In the genomic region with DNA sequence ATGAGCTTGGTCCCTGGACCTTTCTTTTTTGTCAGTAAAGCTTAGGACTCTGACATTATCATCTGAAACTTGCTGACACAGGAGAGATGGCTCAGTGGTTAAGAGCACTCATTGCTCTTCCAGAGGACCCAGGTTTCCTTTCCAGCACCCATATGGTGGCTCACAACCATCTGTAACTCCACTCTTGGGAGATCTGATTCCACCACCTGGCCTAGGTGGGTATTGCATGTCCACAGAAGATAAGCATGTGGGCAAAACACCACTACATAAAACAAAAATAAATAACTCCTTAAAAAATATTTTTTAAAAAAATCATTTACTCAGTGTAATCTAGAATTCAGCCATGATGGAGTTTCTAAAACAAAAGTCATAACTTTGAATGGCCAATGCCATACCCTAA, we compare ENCODE assay signal across 21 mouse cellular contexts.
DNase-seq lines count a peak whose midpoint lies in the region; ATAC-seq and TF ChIP-seq lines count a peak whose summit lies in the region.
"Had no signal": no experiment of that assay in that cellular context is flagged by ENCODE, and none has a peak within 500 bp of the region (broad histone marks: within the 10 kb centered on the region; RNA-seq: fewer than 3 reads in every experiment).

No protein-coding gene starts in this region.

- no peaks in the 10 kb centered on the region for H3K36me3 ChIP-seq in thymus, adult 2 months (ENCODE audit: control insufficient read depth, insufficient read depth, low read length)
- H3K36me3 ChIP-seq in forebrain, postnatal 0 days (ENCODE audit: insufficient read depth), result no peaks in the 10 kb centered on the region
- no peaks in the 10 kb centered on the region for H3K36me3 ChIP-seq in forebrain, embryonic 13.5 days (ENCODE audit: poor library complexity, severe bottlenecking)
- H3K36me3 ChIP-seq: forebrain, embryonic 12.5 days; hindbrain, embryonic 13.5 days; midbrain, embryonic 15.5 days had no signal

- H3K4me2 ChIP-seq in forebrain, postnatal 0 days (ENCODE audit: low read depth), result no peak overlapping the region
- no peak overlapping the region for H3K4me2 ChIP-seq in forebrain, embryonic 13.5 days
- H3K4me2 ChIP-seq: forebrain, embryonic 12.5 days; heart, embryonic 11.5 days; hindbrain, embryonic 13.5 days; liver, embryonic 11.5 days; midbrain, embryonic 15.5 days had no signal

- TF ChIP-seq CTCF in layer of hippocampus, adult 2 months (conservative IDR thresholded peaks at IDR 0.05), result peak; percentile 53
- no peak for TF ChIP-seq CTCF in thymus, adult 2 months (IDR thresholded peaks at IDR 0.05; ENCODE audit: borderline replicate concordance, control insufficient read depth, extremely low read depth, insufficient read depth, low read length, poor library complexity)
- TF ChIP-seq CTCF in Patski (IDR thresholded peaks at IDR 0.05), result peak; percentile 63
- no peak for TF ChIP-seq CTCF in forebrain, postnatal 0 days (IDR thresholded peaks at IDR 0.05; ENCODE audit: low read depth)

- no peak overlapping the region for H3K4me3 ChIP-seq in layer of hippocampus, adult 2 months
- no peak overlapping the region for H3K4me3 ChIP-seq in thymus, adult 2 months (ENCODE audit: control insufficient read depth, insufficient read depth, low read length)
- no peak overlapping the region for H3K4me3 ChIP-seq in forebrain, postnatal 0 days (ENCODE audit: low read depth, low read length)
- no peak overlapping the region for H3K4me3 ChIP-seq in forebrain, embryonic 13.5 days
- H3K4me3 ChIP-seq: forebrain, embryonic 12.5 days; hindbrain, embryonic 13.5 days; megakaryocyte, embryonic 14.5 days; midbrain, embryonic 15.5 days; myocyte had no signal

- no peaks in the 10 kb centered on the region for H3K9me3 ChIP-seq in forebrain, postnatal 0 days (ENCODE audit: low read length)
- no peaks in the 10 kb centered on the region for H3K9me3 ChIP-seq in forebrain, embryonic 13.5 days (replicated peaks)
- H3K9me3 ChIP-seq: forebrain, embryonic 12.5 days; hindbrain, embryonic 13.5 days; megakaryocyte, embryonic 14.5 days; midbrain, embryonic 15.5 days had no signal

- no peak for TF ChIP-seq POLR2A in thymus, adult 2 months (IDR thresholded peaks at IDR 0.05; ENCODE audit: control insufficient read depth, extremely low read depth, insufficient read depth, low read length, poor library complexity)

- H3K27me3 ChIP-seq in thymus, adult 2 months (ENCODE audit: control insufficient read depth, insufficient read depth, low read length), result no peaks in the 10 kb centered on the region
- H3K27me3 ChIP-seq in Patski, result peaks cover 18% of the 10 kb centered on the region
- H3K27me3 ChIP-seq in forebrain, postnatal 0 days (ENCODE audit: insufficient read depth, low read length), result no peaks in the 10 kb centered on the region
- H3K27me3 ChIP-seq in forebrain, embryonic 13.5 days, result peaks cover 13% of the 10 kb centered on the region
- H3K27me3 ChIP-seq: megakaryocyte, embryonic 14.5 days had no signal

- no peaks in the 10 kb centered on the region for H3K4me1 ChIP-seq in thymus, adult 2 months (replicated peaks; ENCODE audit: control insufficient read depth, insufficient read depth, low read length)
- H3K4me1 ChIP-seq in forebrain, postnatal 0 days (ENCODE audit: insufficient read depth), result no peaks in the 10 kb centered on the region
- H3K4me1 ChIP-seq in forebrain, embryonic 13.5 days, result no peaks in the 10 kb centered on the region

- H3K9ac ChIP-seq in forebrain, postnatal 0 days, result no peak overlapping the region
- no peak overlapping the region for H3K9ac ChIP-seq in forebrain, embryonic 13.5 days
- H3K9ac ChIP-seq: forebrain, embryonic 12.5 days; hindbrain, embryonic 13.5 days; midbrain, embryonic 15.5 days had no signal

- no peak for ATAC-seq in Patski
- no peak for ATAC-seq in forebrain, postnatal 0 days
- ATAC-seq in forebrain, embryonic 13.5 days, result no peak
- ATAC-seq: inflammation-experienced regulatory T-cells, adult 6 months; midbrain, embryonic 15.5 days had no signal

- in situ Hi-C loops in Patski (cut with MboI; ENCODE audit: low pct_unique_long_range_greater_than_20kb), result no loop called here

- no peak overlapping the region for H3K27ac ChIP-seq in layer of hippocampus, adult 2 months
- H3K27ac ChIP-seq in thymus, adult 2 months (ENCODE audit: control insufficient read depth, insufficient read depth, low read length), result no peak overlapping the region
- H3K27ac ChIP-seq in forebrain, postnatal 0 days (ENCODE audit: low read depth, low read length), result no peak overlapping the region
- no peak overlapping the region for H3K27ac ChIP-seq in forebrain, embryonic 13.5 days
- H3K27ac ChIP-seq: forebrain, embryonic 12.5 days; hindbrain, embryonic 13.5 days; midbrain, embryonic 15.5 days had no signal

- POLR2A ChIA-PET in Patski (lab: Charles Lee), result interaction anchor here (0.6 kb wide), 1 partner anchor 194 kb away, joined by 4 read pairs; no protein-coding TSS in a partner anchor

- no peak for DNase-seq in layer of hippocampus, adult 2 months (ENCODE audit: low spot score in 2 of 2)
- no peak for DNase-seq in layer of hippocampus, adult 11-12 months (ENCODE audit: low spot score)
- peak; percentile 11 for DNase-seq in thymus, adult 2 months
- DNase-seq in thymus, postnatal 36 days, result no peak
- DNase-seq in Patski (ENCODE audit: low read depth, low spot score), result no peak
- no peak for DNase-seq in forebrain, postnatal 0 days
- DNase-seq: adrenal gland, adult 2 months; cerebellum, adult 9-10 months; gastrocnemius, postnatal 36 days; heart, postnatal 10 days; kidney, adult 9 months; spleen, adult 18-20 months had no signal

- CTCF ChIA-PET in Patski (lab: Charles Lee), result interaction anchor here (0.9 to 1.5 kb wide), 2 partner anchors 194 to 341 kb away, joined by 3 to 4 read pairs; no protein-coding TSS in a partner anchor

Comparison
In these comparisons a context has a peak if more than half of its experiments do, and no peak if none do; other contexts are left out.
1. CTCF ChIP-seq: peak in layer of hippocampus, adult 2 months (single experiment) and Patski (single experiment); none in thymus, adult 2 months (single experiment) and forebrain, postnatal 0 days (single experiment).